Mouse (Mus musculus): ENCODE measurements at regions not wholly inside any gene's neighbourhood (a gene's known extent, or its start where the extent isn't known, plus 50 kb on each side); places are given as distances from the start of the nearest gene placed in this dataset.

DNA sequence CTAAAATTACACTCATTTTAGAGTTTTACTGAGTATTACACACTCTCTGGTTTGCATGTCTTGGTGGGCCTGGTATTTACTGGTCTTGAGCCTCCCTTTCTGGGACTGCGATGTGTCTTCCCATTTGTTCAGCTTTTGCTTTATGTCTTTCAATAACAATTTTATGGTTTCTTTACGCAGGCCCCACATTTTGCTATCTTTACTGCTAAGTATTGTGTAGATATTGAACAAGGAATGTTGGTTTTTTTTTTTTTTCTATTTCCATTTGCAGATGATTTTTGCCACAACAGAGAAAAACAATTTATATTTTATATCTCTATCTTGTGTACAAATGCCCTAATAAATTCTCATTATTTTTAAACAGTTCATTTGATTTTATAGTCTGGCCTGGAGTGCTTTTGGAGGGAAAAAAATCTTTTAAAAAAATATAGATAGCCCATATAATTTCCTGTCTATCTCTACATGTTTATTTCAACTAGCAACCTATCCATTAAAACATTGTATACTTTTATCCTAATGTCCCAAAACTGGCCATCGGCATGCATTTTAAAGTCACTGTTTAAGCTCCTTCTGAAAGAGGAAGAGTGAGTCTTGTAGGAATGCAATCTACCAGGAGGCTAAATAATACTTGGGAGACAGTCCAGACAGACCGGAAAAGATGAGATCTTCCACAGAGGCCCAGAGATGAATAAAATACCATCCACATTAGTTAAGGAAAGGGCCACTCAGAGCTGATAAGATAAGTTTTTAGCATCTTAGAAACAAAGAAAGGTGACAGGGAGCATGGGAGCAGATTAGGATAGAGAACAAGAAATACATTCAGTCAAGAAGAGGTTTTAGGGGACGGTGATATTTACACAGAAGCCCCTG lies 149.1 kb downstream of the Rchy1 start:
- TF ChIP-seq CTCF (conservative IDR thresholded peaks at IDR 0.05 in 1 of 2, IDR thresholded peaks at IDR 0.05 in 1 of 2; ENCODE audit: low read depth in 2 of 2, low read length in 2 of 2): no peak
- no peak for TF ChIP-seq USF1 (IDR thresholded peaks at IDR 0.05; ENCODE audit: low read depth, low read length)
- no peak for TF ChIP-seq POLR2A (IDR thresholded peaks at IDR 0.05; ENCODE audit: low read depth, low read length)
